Mouse (Mus musculus) lung, embryonic 16.5 days (tissue): ENCODE measurements around the gene Phf7. TPM values are rescaled to one million over a fixed set of nuclear protein-coding genes. Genes with fewer than 3 reads are reported as not detected.

ENCODE experiments used
- ATAC-seq: fragments of 200-750 bp; cut with Nextera tagmentation; 2 replicates; pipeline ENCODE4 v1.8.0; 2017; ENCODE audit warnings: low read depth, mild to moderate bottlenecking, moderate library complexity
- H3K27ac ChIP-seq: fragments of 300-500 bp; sonication (generic); 2 replicates; pipeline ENCODE4 v1.5.1; 2014; ENCODE audit warnings: mild to moderate bottlenecking, control low read depth, low read length
- H3K27me3 ChIP-seq: fragments of 300-500 bp; sonication (generic); 2 replicates; pipeline ENCODE4 v1.6.1; 2014; ENCODE audit warnings: low read depth, low read length, mixed read lengths; ENCODE audit not compliant: control insufficient read depth, insufficient read depth
- H3K36me3 ChIP-seq: fragments of 300-500 bp; sonication (generic); 2 replicates; pipeline ENCODE4 v1.6.1; 2014; ENCODE audit warnings: low read length; ENCODE audit not compliant: control insufficient read depth, insufficient read depth
- H3K4me1 ChIP-seq: fragments of 300-500 bp; sonication (generic); replicated peaks from 2 replicates; pipeline ENCODE4 v1.6.1; 2014; ENCODE audit warnings: low read length, mixed read lengths; ENCODE audit not compliant: control insufficient read depth, insufficient read depth
- H3K4me2 ChIP-seq: fragments of 300-500 bp; sonication (generic); 2 replicates; pipeline ENCODE4 v1.6.1; 2014; ENCODE audit warnings: low read depth, low read length, control low read depth
- H3K4me3 ChIP-seq: fragments of 300-500 bp; sonication (generic); 2 replicates; pipeline ENCODE4 v1.5.1; 2014; ENCODE audit warnings: mild to moderate bottlenecking, low read length, control low read depth
- H3K9ac ChIP-seq: fragments of 300-500 bp; sonication (generic); 2 replicates; pipeline ENCODE4 v1.6.1; 2014; ENCODE audit warnings: low read length, control low read depth
- H3K9me3 ChIP-seq: fragments of 300-500 bp; sonication (generic); 2 replicates; pipeline ENCODE4 v1.6.1; 2016; ENCODE audit warnings: low read length; ENCODE audit not compliant: control insufficient read depth
- WGBS: fragments of 180-500 bp; shearing (Covaris S2); extraction: QIAGEN DNeasy Blood & Tissue Kit; methylation state at CpG from one replicate; pipeline ENCODE4 v1.1.7; 2014; 5-methylcytosine and 5-hydroxymethylcytosine counted together
- polyA plus RNA-seq: library from polyadenylated mRNA; unstranded; fragments of >200 nt; fragmentation: Nextera tagmentation; extraction: Ambion mirVana; gene quantifications from 2 replicates; pipeline ENCODE4 v1.2.1, GENCODE M21; 2015

Gene Phf7
- polyA plus RNA-seq = 13.5 TPM in 2 replicates

- H3K27ac ChIP-seq = peak within 1 kb of the TSS; percentile 97
- peak; percentile 96 for ATAC-seq
- H3K27me3 ChIP-seq = no peaks in the 10 kb centered on the region
- H3K4me1 ChIP-seq = peaks cover 15% of the 10 kb centered on the region
- no peaks in the 10 kb centered on the region for H3K9me3 ChIP-seq
- WGBS = under 1% methylated on average over 73 of the region's 75 CpGs
- peak within 1 kb of the TSS; percentile 88 for H3K4me2 ChIP-seq
- peak within 1 kb of the TSS; percentile 99 for H3K9ac ChIP-seq
- peak within 1 kb of the TSS; percentile 99 for H3K4me3 ChIP-seq
- H3K36me3 ChIP-seq = peaks cover 25% of the 10 kb centered on the region
Observed at GRCm38 (mm10) chr14:31251084-31251604, at the start of gene Phf7, which contains the start of gene Bap1. Gene Phf7, minus strand, starts transcription at chr14:31251317. Gene Bap1, plus strand, starts transcription at chr14:31251450.

DNA sequence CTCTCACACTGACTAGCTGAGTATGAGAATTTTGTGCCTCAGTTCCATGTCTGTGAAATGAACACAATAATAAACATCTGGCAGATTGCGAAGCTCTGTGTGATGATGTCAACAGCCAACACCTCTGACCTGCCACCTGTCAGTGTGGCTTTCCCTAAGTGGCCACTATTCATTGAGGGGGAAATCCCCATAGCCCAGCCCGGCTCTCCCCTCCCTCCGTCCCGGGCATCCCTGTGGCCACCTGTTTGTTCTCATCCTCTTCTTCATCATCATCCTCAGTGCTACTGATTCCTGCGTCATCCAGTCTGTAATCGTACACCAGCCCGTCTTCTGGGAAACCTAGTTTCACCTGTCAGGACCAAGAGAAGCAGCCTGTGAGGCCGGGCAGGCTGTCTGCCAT is 34.6 kb upstream of the Phf7 start:
- H3K4me3 ChIP-seq = no peak overlapping the region
- H3K36me3 ChIP-seq = no peaks in the 10 kb centered on the region
- no peak overlapping the region for H3K27ac ChIP-seq
- WGBS = 66% methylated on average over 8 of the region's 8 CpGs
- no peak overlapping the region for H3K4me2 ChIP-seq
- H3K27me3 ChIP-seq = no peaks in the 10 kb centered on the region; the same call in 1 of the 2 replicates
- no peak for ATAC-seq
- H3K9ac ChIP-seq = no peak overlapping the region
- H3K4me1 ChIP-seq = no peaks in the 10 kb centered on the region
- H3K9me3 ChIP-seq = no peaks in the 10 kb centered on the region

DNA sequence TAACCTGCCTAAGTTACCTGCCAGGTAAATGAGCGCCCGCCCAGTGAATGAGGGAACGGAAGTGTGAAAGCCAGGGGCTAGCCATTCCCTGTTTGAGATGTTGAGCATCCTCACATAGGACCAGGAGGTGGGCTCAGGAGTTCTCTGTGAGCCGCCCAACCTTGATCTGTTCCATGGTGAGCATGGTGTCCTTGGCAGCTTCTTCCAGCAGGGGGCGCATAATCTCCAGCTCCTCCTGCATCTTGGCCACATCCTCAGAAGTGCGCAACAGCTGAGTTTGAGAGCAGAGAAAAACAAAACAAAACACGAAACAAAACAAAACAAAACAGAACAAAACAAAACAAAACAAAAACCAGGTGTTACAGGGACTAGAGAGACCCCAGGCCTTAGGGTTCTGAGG is 21.0 kb upstream of the Phf7 start:
- no peak overlapping the region for H3K4me2 ChIP-seq
- no peak overlapping the region for H3K4me3 ChIP-seq
- no peaks in the 10 kb centered on the region for H3K36me3 ChIP-seq
- WGBS = 20% methylated on average over 7 of the region's 7 CpGs
- ATAC-seq = peak; percentile 53
- H3K27ac ChIP-seq = no peak overlapping the region
- H3K27me3 ChIP-seq = no peaks in the 10 kb centered on the region
- no peak overlapping the region for H3K9ac ChIP-seq
- H3K4me1 ChIP-seq = peaks cover 5% of the 10 kb centered on the region
- no peaks in the 10 kb centered on the region for H3K9me3 ChIP-seq

GRCm38 (mm10) chr14:31271121-31271520 is 20.0 kb upstream of the Phf7 start:
- Histone ChIP-seq H3K36me3 (no peaks in the 10 kb centered on the region), H3K27ac (no peak overlapping the region), H3K4me3 (no peak overlapping the region), H3K9ac (no peak overlapping the region), H3K27me3 (no peaks in the 10 kb centered on the region), H3K9me3 (no peaks in the 10 kb centered on the region), H3K4me1 (peaks cover 5% of the 10 kb centered on the region), H3K4me2 (no peak overlapping the region)
- no peak for ATAC-seq
- 85% methylated on average over 6 of the region's 6 CpGs for WGBS

- Histone ChIP-seq H3K9ac (peak overlapping the region; percentile 61), H3K36me3 (no peaks in the 10 kb centered on the region), H3K27me3 (no peaks in the 10 kb centered on the region), H3K4me1 (peaks cover 5% of the 10 kb centered on the region), H3K4me3 (peak overlapping the region; percentile 44), H3K9me3 (no peaks in the 10 kb centered on the region), H3K4me2 (peak overlapping the region; percentile 67), H3K27ac (no peak overlapping the region)
- peak; percentile 89 for ATAC-seq
- 12% methylated on average over 28 of the region's 28 CpGs for WGBS
Observed at GRCm38 (mm10) chr14:31269456-31270100, 18.5 kb upstream of the Phf7 start.

DNA sequence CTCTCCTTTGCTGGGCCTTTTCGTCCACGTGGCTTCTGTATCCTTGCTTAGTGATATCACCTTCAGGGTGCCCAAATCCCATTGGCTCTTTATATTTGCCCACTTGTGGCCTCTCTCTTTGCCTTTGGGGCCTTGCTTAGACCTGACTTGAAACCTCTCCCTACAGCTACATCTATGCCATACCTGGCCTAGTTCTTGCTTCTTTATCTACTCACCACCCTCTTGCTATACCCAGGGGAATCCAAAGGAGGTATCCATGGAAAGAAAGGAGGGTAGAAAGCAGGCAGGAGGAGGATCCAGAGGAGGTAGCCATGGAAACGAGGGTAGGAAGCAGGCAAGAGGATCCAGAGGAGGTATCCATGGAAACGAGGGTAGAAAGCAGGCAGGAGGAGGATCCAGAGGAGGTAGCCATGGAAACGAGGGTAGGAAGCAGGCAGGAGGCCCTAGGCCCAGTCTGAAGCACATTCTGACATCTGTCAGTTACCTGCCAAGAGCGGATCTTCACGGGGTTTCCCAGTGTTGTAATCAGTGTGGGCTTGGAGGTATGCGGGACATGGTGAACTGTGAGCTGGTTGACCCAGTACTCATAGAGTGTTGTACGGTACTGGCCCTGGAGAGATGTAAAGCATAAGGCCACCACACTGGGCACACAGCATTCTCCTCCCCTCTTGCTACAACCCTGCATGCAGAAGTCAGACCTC is 17.3 kb upstream of the Phf7 start:
- no peak for ATAC-seq
- no peak overlapping the region for H3K4me2 ChIP-seq
- no peak overlapping the region; the same call in 1 of the 2 replicates for H3K9ac ChIP-seq
- no peaks in the 10 kb centered on the region for H3K9me3 ChIP-seq
- H3K4me1 ChIP-seq = peaks cover 5% of the 10 kb centered on the region
- 61% methylated on average over 9 of the region's 9 CpGs for WGBS
- H3K27me3 ChIP-seq = no peaks in the 10 kb centered on the region
- H3K27ac ChIP-seq = no peak overlapping the region
- no peak overlapping the region for H3K4me3 ChIP-seq
- H3K36me3 ChIP-seq = no peaks in the 10 kb centered on the region

DNA sequence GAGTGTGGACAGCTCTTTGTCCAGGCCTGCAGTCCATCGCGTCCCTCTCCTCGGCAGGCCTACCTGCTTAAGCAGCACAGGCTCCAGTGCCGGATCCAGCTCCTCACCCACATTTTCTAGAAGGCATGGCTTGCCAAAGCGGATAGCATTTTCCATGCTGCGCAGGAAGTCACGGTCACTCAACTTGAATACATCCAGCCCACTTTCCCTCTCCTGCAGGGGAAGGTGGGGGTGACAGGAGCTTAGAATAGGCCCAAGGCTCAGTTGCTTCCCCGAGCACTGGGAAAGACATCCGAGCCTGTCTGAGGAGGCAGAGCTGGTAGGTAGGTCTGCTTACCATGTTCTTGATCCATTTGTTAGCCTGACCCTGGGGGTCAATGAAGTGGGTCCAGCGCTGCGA is 16.5 kb upstream of the Phf7 start:
- Histone ChIP-seq H3K27me3 (no peaks in the 10 kb centered on the region), H3K4me1 (peaks cover 5% of the 10 kb centered on the region), H3K36me3 (no peaks in the 10 kb centered on the region), H3K9ac (no peak overlapping the region), H3K9me3 (no peaks in the 10 kb centered on the region), H3K4me2 (no peak overlapping the region), H3K27ac (no peak overlapping the region), H3K4me3 (no peak overlapping the region)
- ATAC-seq = no peak
- 83% methylated on average over 11 of the region's 11 CpGs for WGBS

- no peak overlapping the region for H3K4me2 ChIP-seq
- H3K4me3 ChIP-seq = no peak overlapping the region
- H3K36me3 ChIP-seq = peaks cover 48% of the 10 kb centered on the region
- H3K9me3 ChIP-seq = no peaks in the 10 kb centered on the region
- H3K9ac ChIP-seq = no peak overlapping the region
- no peaks in the 10 kb centered on the region for H3K4me1 ChIP-seq
- 90% methylated on average over 9 of the region's 9 CpGs for WGBS
- H3K27ac ChIP-seq = no peak overlapping the region
- H3K27me3 ChIP-seq = no peaks in the 10 kb centered on the region
- ATAC-seq = no peak
Observed at GRCm38 (mm10) chr14:31260932-31261331, 9.8 kb upstream of the Phf7 start.

- 94% methylated on average over 4 of the region's 4 CpGs for WGBS
- Histone ChIP-seq H3K9me3 (no peaks in the 10 kb centered on the region), H3K27me3 (no peaks in the 10 kb centered on the region), H3K4me2 (no peak overlapping the region), H3K36me3 (peaks cover 54% of the 10 kb centered on the region), H3K27ac (no peak overlapping the region), H3K4me3 (no peak overlapping the region), H3K4me1 (no peaks in the 10 kb centered on the region), H3K9ac (no peak overlapping the region)
- ATAC-seq = no peak
Observed at GRCm38 (mm10) chr14:31260374-31260773, 9.3 kb upstream of the Phf7 start.
